Mouse (Mus musculus): ENCODE data around the gene Eno4. TPM values are rescaled to one million over a fixed set of nuclear protein-coding genes. Genes with fewer than 3 reads are reported as not detected.

Eno4 gene
- polyA plus RNA-seq (2017; shearing (Covaris generic)): not detected

GRCm38 (mm10) chr19:58942841-58943828 lies at the start of gene Eno4, which contains the start of gene Hspa12a:
TSS of gene Eno4 (plus strand) at chr19:58943425.
TSS of gene Hspa12a (minus strand) at chr19:58943654.

Other genes with a start within 250 kb of the Eno4 start
- gene Pnliprp1, start 214.5 kb upstream of the Eno4 start, polyA plus RNA-seq (2017; shearing (Covaris generic)): 0.27 TPM
- not detected for gene Pnliprp2, start 183.7 kb upstream of the Eno4 start, polyA plus RNA-seq (2017; shearing (Covaris generic))
- gene 1700019N19Rik, start 149.0 kb upstream of the Eno4 start, polyA plus RNA-seq (2017; shearing (Covaris generic)): not detected
- gene Hspa12a, start 229 bp downstream of the Eno4 start, polyA plus RNA-seq (2017; shearing (Covaris generic)): 2.3 TPM
- gene Shtn1, start 132.7 kb downstream of the Eno4 start, polyA plus RNA-seq (2017; shearing (Covaris generic)): not detected
- gene Vax1, start 226.6 kb downstream of the Eno4 start, polyA plus RNA-seq (2017; shearing (Covaris generic)): not detected

All from naive thymus-derived CD4-positive, alpha-beta T cell, adult 5 months (primary cell).